Mouse (Mus musculus) frontal cortex, postnatal 36 days (tissue): ENCODE data around the gene Osbpl6.

Experiments
- DNase-seq, 2 experiments: peaks; one replicate each; pipeline ENCODE4 v3.0.0; 2022; ENCODE audit warnings: low spot score in 2 of 2

Osbpl6 gene

DNA sequence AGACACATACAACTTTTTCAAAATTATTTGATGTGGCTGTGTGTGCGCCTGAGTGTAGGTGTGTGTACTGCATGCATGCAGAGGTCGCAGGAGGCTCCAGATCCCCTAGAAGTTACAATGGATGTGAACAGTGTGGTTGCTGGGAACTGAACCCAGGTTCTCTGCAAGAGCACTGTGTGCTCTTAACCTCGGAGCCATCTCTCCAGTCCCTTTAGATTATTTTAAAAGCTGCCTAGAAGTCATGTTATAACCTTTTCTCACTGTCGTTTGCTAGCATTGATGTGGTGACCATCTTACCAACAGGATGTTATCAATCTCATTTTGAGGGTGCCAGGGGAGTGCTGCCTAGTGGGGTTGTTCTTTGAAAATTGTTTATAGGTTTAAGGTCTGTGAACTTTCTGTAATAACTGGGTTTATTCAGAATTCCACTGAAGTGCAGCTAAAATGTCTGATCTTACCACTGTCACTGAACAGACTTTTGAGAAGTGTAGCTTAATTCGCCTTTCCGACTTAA is 15.2 kb downstream of the Osbpl6 start:
- no peak for DNase-seq

- DNase-seq: no peak
These were observed 20.5 kb downstream of the Osbpl6 start for GRCm38 (mm10) chr2:76426816-76427215.

GRCm38 (mm10) chr2:76429318-76429717 is 23.0 kb downstream of the Osbpl6 start:
- no peak for DNase-seq

- DNase-seq: no peak
These were observed 23.5 kb downstream of the Osbpl6 start for GRCm38 (mm10) chr2:76429855-76430254.

GRCm38 (mm10) chr2:76430539-76430938 is 24.2 kb downstream of the Osbpl6 start:
- no peak for DNase-seq

DNA sequence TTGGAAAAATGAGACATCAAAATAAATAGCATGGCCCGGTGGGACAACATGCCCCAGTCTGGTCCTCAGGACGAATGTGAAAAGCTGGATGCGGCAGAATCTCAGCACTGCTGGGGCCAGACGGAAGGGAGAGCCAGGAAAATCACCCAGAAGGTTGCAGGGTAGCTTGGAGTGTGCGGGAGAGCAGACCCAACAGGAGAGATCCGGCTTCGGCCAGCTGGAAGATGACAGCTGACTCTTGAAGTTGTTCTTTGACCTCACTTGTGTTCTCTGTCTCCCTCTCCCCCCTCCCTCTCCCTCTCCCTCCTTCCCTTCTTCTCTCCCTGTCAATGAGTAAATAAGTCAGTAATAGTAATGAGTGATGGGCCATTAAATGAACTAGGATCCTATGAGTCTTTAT is 27.9 kb downstream of the Osbpl6 start:
- no peak for DNase-seq

GRCm38 (mm10) chr2:76435667-76436239 is 29.4 kb downstream of the Osbpl6 start:
- DNase-seq: no peak

DNA sequence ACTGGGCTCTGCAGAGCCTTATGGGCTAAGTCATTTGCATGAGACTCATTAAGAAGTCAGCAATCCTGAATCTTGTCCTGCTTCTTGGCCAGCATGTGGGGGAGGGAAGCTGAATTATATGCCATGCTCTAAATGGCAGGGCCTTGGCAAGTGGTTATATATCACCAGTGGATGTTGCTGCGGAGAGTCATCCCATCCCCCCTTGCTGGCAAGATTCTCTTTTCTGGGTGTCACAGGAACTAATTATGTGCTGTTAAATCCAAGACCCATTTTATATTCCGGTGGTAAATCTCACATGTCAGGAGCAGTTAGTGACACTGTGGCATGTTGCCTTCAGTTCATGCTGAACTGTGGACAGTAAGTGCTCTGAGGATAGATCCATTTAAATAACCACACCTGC is 31.1 kb downstream of the Osbpl6 start:
- DNase-seq: no peak

- no peak for DNase-seq
These were observed 33.2 kb downstream of the Osbpl6 start for GRCm38 (mm10) chr2:76439540-76439939.

DNA sequence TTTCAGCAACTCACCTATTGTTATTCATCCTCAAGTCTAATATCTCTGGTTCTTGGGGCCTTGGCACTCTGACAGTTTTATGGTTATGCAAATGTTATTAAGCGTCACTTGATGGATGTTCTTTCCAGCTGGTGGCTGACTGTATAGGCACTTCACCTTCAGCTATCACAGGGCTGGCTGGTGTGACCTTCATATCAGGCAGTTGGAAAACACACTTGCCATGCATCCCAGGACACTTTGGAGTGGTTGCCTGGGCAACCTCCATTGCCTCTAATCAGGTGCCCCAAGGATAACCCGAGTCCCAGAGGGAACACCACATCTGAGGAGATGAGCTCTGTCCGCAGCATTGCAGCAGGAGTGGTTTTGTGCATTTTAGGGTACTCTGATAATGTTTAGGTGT is 35.8 kb downstream of the Osbpl6 start:
- DNase-seq: no peak

DNA sequence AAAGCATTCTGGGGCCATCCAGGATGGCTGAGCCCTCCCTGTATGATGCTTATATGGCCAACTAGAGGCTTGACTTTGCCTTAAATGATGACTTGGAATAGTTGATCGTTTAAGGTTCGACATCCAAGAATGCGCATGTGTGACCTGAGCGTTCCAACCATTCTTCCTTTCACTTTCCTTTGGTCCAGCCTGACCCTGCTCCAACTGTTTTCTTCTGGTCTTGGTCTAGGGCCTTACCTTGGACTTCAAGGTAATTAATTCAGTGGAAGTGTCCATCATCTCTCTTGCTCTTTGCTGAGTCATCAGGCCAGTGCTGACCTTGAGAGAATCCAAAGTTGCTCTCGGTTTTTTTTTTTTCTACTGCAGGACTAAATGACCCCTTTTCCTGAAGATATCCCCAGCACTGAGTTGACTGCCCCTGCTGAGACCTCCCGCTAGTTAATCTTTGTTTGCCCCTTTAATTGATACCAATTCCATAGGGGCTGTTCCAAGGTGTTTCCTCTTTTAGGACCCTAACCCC is 43.6 kb downstream of the Osbpl6 start:
- no peak for DNase-seq

GRCm38 (mm10) chr2:76466723-76467122 is 60.4 kb downstream of the Osbpl6 start:
- no peak for DNase-seq

- DNase-seq: peak; percentile 39 to 71
These were observed 61.9 kb downstream of the Osbpl6 start for GRCm38 (mm10) chr2:76468204-76468603.

DNA sequence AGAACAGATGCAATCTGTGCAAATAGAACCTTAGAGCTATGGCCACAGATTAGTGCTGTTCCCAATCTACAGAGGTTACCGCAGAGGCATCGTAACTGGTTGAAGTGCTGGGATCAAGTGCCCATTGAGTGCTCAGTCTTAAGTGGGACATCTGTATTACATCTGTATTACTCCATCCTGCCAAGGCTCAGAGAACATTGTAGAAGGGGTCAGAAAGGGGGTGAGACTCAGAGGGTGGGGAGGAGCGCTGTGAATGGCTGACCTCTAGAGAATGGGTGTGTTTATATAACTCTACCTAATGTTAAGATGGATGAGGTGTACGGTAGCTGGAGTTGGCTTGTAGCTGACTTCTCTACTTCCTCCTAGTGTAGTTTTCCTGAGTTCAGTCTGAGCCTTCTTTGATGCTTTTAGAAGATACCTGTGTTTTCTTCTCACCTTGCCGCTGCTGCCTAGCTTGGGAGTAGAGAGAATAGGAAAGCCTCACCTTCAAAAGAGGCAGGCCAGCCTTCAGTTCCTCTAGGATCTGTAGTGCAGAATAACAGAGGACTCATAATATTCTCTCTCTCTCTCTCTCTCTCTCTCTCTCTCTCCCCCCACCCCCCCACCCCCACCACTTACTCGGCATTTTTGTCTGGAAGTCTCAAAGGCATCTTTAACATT is 62.9 kb downstream of the Osbpl6 start:
- DNase-seq: no peak

GRCm38 (mm10) chr2:76469751-76470099 is 63.4 kb downstream of the Osbpl6 start:
- DNase-seq: no peak

GRCm38 (mm10) chr2:76470391-76470790 is 64.1 kb downstream of the Osbpl6 start:
- DNase-seq: peak in 1 of 2 experiments; percentile 18

DNA sequence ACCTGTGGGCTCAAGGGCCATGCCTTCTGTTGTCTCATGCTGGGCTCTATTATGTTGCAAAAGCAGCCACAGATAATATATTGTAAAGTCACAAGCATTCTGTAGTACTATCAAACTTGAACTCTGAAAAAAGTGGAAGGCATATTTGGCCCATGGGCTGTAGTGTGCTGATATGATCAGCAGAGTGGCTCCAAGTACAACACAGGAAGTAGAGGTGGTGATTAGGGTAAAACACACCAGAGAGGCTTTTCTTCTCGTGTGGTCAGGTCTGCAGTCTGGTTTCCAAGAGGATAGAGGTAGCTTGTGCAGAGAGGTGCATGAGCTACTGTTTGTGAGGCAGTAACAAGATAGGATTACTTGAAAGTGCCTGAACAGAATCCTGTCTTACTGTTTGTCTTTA is 69.5 kb downstream of the Osbpl6 start:
- DNase-seq: no peak

DNA sequence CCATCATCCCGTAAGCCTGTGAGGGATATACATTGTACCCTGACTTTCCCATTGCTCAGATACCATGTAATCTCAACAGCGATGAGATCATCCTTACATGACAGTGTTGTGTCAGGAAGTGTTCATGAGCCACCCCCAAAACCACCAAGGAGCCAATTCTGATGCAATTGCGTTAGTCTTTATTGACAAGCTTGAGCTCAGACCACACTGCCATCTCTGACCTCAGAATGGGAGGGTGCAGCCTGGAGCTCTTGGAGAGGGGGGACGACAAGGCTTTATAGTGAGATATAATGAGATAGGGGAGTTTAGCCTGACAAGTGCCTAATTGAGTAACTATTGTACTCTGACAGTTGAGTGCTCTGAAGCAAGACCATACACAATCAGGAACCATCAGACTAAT is 82.5 kb downstream of the Osbpl6 start:
- no peak for DNase-seq

- no peak for DNase-seq
These were observed 83.9 kb downstream of the Osbpl6 start for GRCm38 (mm10) chr2:76490198-76490597.

GRCm38 (mm10) chr2:76491371-76491770 is 85.1 kb downstream of the Osbpl6 start:
- no peak for DNase-seq

DNA sequence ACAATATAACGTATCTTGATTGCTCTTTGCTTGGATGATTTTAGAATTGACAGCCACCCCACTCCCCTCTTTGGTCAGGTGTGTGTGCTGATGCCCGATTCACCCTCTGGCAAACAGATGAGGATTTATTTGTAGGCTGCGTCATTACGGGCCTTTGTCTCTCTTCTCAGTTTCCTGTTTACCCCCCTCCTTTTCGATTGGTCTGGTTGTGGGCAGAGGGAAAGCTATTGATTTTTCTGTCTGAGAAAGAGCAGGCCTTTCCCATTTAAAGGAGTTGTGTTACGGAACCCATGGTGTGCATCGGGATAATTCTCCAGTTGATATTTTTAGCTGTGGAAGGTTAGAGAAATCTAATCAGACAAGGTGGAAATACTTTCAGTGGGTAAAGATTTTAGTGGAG is 85.9 kb downstream of the Osbpl6 start:
- DNase-seq: no peak

DNA sequence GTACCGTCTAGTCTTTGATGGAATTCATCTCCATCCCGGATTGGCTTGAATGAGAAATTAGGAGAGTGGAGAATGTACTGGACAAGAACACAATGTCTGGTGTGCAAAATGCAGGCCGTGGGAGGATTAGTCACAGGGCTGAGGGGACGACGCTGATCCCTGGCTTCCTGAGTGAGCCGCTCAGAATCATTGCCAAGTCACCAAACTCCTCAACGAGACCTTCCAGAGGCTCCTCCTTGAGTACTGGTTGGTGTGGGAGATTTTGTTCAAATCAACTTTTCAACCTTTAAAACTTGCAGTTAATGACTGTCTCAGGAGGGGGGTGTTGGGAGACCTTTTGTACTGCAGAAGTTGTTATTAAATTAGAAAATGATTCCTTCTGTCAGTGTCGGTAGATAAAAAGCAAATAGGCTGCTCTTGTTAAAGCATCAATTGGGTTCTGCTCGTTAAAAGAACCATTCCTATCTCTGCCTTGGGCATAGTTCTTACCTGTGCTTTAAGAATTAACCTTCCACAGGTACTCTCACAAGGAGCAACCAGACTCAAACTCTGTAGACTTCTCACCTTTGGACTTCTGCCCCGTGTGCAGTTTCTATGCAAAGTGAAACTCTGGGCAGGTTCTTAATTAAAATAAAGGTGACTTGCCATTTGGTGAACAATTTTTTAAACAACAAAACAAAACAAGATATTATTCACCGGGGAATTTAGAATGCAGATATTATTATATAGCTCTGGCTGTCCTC is 89.9 kb downstream of the Osbpl6 start:
- no peak for DNase-seq

- DNase-seq: no peak
These were observed 90.4 kb downstream of the Osbpl6 start for GRCm38 (mm10) chr2:76496749-76497140.
